Mouse (Mus musculus): ENCODE results near the gene Exoc4.

The Exoc4 gene

DNA sequence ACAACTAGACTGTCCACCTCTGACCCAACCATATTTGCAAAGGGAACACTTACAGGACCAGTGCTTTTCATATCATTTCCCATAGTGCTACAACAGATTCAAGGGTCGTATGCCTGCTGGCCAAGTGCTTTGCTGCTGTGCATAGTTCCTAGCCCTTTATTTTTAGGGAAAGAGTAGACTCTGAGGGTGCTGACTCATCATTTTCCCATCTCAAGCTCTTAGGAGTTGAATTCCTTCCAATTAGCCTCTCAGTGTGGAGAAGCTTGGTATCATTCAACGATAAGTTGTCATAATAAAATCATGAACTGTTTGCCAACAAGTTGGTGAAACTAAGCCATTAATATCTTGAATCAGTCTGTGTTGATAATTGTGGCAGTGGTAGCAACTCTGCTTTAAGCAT is 388.3 kb downstream of the Exoc4 start:
- no peak for DNase-seq (ENCODE audit: low spot score)

DNA sequence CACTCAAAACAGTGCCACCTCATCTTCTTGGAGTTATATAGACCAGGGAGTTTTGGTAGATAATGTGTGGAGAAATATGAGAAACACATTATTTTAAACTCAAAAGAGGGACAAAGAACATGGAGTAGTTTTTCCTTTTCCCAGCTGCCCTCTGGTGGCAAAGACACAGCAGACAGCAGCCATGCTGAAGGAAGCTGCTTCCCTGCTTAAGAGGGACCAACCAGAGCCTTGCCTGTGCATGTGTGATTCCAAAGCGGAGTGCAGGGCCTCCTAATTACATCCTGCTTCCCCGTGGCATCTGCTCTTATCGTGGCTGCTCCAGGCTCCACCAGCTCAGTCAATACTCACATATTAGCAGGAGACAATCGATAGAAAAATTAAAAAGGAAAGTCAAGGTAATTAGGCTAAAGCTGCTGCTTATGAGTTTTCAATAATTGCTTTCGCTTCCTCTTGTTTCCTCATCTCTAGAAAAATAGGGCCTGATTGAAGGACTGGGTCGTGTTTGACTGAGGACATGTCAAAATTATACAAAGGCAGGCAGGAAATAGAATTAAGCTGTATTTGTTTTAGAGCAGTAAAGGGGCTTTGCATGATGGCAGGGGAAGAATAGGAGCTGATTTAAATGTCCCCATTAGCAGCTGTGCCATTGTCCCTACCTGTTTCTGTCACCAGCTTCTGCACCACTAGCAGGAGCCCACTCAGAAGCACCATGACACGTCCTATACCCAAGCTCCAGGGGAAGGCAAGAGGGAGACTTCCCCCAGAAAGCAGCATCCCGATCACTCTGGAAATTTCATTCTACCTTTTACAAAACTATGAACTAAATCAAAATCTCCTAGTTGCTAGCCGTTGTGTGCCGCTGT is 433.1 kb downstream of the Exoc4 start:
- no peak for DNase-seq (ENCODE audit: low spot score)

DNA sequence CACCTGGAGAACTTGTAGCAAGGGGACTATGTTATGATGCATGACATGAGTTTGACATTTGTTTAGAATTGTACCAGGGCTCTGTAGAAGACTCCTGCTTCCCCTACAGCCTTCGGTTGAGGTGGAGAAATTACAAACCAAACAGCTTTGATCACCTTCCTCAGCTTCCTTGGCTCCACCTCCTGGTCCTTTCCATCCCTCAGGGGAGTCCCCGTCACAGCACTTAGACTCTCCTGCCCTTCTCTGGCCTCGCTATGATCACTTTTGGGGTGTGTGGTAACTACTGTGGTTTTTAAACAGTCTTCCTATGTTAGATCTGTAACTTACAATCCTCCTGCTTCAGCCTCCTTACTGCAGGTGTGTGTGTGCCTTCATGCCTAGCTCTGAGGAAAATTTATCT is 434.6 kb downstream of the Exoc4 start:
- DNase-seq (ENCODE audit: low spot score): no peak

DNA sequence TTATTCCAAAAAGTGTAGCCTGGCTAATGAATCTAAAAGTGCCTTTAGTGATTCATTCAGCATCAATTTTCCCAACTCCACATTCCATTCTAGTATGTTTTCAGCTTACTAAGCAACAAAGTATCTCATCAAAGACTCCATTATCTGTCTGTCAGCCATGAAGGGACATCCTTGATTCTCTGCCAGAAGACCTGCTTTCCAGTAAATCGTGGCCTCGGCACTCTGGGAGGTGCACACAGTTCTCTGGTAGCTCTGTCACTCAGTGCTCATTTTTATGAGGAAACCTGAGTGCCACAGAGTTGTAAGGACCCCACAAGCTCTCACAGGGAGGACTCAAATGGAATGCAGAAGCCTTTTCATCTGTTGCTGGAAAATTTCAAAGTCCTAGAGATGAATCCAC is 436.4 kb downstream of the Exoc4 start:
- DNase-seq (ENCODE audit: low spot score): no peak

DNA sequence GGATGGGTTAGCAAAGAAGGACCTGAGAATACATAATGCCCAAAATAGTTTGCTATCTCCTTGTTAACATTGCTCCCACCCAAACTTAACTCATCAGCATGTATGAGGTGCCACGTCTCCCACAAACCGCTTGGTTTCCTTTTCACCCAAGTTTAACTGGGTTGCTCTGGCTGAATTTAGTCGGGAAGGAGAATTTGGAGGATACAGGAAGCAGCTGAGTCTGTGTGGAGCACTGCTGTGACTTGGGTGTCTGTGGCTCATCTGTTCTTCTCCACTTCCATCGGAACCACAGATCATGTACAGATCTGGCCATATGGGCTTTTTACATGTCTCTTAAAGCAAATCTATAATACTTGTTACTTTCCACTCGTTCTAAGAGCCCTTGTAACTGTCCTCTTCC is 441.7 kb downstream of the Exoc4 start:
- no peak for DNase-seq (ENCODE audit: low spot score)

DNA sequence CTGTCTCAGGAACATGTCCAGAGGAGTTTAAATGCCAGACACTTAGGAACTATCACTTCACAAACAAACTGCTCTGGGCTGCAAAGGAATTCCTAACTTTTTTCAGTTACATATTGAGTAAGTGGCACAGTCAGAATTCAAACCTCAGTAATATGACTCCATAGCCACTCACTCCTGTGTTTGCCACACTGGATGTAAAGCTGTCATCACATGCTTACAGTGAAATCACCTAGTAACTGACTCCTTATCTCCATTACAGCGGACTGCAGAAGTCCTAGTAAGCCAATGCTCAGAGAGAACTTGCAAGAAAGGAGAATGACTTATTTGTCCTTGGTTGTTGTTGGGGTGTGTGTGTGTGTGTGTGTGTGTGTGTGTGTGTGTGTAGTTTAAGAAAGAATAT is 448.1 kb downstream of the Exoc4 start:
- DNase-seq (ENCODE audit: low spot score): no peak

DNA sequence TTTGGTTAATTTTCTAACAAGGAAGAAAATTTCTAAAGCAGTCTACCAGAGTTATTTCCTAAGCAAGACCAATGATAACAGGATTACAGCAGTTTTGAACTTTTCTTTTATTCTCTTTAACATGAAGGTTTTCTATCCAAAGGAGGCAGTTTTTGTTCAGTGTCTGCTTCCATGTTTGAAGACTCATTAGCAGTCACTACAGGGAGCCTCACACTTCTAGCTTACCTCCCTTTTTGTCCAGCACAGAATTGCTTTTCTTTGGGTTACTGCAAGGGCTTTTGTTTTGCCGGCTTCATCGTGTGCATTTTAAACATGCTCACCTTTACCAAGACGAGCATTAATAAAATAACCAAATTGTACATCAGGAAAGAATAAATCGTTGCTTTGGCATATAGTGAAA is 460.0 kb downstream of the Exoc4 start:
- no peak for DNase-seq (ENCODE audit: low spot score)

DNA sequence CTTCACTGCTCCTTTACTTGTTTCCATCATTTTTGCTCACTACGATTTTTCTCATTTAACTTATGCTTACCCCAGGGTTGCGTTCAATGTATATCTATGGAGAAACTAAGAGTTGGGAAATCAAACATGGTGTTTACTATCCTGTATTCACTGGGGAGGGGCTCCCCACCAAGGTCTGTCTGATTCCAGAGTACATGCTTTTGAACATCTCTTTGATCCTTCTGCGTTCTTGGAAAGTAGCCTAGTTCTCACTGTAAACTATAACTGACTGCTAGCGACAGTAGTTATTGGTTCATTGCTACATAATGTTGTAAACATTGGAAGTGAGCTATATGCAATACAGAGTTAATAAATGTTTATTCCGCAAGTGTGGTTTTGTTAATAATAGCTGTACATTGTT is 460.5 kb downstream of the Exoc4 start:
- no peak for DNase-seq (ENCODE audit: low spot score)

DNA sequence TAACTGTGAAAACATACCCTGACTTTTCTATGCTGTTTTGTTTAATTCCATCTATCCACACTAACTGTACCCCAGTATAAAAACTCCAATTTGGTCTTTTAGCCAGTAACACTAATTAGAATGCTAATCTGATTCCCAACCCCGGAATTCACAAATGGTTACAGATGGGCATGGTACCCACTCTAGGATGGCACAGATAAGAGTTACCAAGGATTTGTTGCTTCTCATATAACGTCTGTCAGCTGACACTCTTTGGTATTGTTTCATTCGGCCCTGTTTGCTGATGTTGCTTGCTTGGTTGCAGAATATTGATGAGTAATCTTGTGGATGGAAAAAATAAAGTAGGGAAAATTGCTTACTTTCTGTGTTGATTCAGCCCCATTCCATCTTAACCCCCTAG is 462.9 kb downstream of the Exoc4 start:
- DNase-seq (ENCODE audit: low spot score): no peak

DNA sequence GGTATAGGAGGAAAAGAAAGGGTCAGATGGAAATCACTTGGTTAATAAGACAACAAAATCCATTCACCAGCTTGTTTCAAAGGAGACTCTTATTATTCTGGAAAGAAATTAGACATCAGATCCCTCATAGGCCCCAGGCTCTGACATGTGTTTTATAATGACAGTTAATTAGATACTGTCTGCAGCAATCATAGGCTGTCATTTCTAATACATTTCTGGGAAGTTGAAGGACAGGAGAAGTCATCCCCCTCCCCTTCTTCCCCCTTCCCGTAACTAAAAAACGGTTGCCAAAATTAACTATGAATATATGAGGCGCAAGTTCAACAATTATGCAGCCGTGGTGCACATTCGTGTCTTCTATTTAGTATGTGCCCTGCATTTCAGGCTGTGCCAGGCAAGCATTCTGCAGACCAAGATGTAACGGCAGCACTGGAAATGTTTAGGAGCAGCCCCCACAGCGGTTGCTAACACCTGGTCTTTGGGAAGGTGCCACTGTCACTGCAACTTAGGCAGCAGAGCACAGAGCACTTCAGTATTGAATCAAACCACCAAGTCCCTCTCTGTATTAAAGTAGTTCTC is 463.7 kb downstream of the Exoc4 start:
- no peak for DNase-seq (ENCODE audit: low spot score)

DNA sequence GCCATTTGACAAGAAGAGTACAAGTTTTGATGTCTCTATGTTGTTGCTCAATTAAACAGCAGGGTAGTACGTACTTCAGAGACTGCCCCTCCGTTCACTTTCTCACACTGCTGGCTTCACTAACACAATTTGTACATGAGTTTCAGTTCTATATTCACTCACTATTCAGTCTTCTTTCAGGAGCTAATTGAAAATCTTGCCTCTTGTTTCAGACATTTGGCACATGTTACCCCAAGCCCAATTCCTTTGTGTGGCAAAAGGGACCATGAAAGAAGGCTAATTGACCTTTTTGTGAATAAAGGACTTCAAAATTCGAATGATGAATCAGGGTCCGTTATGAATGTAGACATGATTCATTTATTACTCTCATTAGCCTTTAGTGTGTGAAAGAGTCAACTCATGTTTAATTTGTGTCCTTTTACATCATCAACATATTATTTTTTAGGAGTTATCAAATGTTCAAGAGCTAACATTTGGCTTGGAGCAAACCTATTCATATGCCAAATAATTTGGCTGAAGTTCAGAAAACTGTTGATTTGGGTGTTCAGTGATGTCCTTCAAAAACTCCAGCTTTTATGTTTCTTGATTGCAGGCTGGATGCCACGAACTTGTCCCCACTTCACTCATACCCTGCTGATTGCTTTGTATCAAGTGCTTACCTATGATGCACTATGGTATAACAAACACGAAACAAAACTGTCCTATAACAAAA is 467.5 kb downstream of the Exoc4 start:
- DNase-seq (ENCODE audit: low spot score): no peak

DNA sequence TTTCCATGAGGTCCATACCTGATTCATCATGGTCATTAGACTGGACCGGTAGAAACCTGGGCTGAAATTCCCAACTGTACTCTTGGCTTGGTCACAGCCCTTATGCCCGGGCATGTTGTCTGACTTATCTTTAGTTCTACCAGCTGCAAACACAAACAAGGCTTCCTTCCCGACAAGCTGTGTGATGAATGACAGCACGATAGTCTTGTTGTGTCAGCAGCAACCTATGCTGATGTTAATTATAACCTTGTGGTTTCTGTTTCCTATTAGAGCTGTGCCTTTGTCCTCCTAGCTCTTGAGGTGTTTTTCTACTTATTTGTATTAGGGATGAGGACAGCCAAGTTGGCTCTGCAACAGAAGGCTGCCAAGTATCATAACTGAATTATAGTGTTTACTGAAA is 472.3 kb downstream of the Exoc4 start:
- DNase-seq (ENCODE audit: low spot score): no peak

DNA sequence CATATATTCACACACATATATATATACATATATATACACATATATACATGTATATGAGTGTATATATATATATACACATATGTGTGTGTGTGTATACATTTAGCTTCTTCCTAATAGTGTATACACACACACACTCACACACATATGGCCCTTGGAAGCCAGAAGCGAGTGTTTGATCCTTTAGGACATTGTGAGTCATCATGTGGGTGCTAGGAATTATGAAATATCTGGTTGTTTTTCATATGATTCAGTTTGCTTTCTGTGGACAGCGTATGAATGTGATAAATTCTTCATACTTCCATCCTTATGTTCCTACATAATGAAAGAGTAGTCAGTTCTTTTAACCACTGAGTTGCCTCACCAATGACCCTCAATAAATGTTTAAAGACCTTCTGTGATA is 473.9 kb downstream of the Exoc4 start:
- no peak for DNase-seq (ENCODE audit: low spot score)

DNA sequence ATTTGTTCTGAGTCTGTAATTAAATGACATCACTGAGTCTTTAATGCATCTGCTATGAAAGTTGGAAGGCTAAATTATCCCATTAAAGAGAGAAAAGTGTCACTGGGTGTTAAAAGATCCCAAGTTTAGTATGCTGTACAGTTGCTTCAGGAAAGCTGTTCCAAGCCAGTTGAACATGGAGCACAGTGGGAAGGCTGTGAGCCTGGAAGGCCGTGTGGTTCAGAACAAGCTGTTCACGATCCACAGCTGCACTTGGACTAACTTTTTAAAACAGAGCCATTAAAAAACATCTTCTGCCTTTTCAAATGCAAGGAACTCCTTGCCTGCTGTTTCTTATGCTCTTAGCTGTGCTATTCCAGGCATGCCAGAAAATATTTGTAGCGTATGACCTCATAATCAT is 475.7 kb downstream of the Exoc4 start:
- no peak for DNase-seq (ENCODE audit: low spot score)

DNA sequence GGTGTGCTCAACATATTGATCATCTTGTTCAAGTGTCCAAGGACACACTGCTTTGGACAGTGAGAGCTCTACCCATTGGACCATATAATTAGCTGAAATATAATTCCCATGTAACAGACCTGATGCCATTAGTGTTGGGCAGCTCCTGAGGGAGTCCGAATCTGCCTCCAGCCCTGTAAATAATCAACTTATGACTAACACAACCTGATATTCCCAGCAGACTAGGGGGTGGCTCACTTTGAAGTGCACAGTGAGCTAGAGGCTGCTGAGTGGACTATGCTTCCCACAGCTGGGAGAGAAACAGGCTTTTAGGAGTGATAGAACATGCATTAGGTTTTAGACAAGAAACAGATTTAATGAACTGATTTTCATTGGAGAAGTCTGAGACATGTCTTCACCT is 478.4 kb downstream of the Exoc4 start:
- DNase-seq (ENCODE audit: low spot score): no peak

DNA sequence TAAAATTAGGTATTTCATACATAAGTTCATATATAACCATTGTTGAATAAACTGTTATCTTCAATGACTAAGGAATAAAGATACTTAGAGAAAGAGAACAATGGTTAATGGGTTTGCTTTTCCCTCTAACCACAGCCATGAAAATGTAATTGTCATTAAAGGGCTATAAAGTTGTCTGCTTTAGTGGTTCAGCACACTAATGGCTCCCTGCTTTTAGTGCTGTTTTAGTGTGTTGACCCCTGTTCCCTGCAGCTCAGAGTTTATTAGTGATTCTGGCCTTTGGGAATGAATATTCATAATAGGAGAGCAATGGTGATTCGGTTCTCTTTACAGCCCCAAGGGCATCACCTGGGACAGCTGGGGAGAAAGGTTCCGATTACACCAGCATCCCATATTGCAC is 483.3 kb downstream of the Exoc4 start:
- DNase-seq (ENCODE audit: low spot score): no peak

DNA sequence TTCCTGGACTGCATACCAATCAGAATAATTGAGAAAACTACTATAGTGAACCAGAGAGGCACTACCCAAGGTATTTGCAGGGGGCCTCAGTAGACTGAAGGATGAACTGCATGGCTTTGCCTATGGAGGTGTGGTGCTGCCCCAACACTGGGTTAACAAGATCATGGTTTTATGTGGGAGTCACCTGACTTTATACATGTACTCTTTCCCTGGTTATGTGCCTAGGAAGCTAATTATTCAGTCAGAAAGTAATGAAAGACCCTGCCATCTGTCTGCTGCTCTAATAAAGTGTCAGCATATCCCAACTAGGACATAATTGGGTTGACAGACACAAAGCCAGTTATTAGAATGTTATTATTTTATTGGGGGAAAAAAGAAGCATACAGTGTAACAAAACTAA is 484.7 kb downstream of the Exoc4 start:
- DNase-seq (ENCODE audit: low spot score): no peak

DNA sequence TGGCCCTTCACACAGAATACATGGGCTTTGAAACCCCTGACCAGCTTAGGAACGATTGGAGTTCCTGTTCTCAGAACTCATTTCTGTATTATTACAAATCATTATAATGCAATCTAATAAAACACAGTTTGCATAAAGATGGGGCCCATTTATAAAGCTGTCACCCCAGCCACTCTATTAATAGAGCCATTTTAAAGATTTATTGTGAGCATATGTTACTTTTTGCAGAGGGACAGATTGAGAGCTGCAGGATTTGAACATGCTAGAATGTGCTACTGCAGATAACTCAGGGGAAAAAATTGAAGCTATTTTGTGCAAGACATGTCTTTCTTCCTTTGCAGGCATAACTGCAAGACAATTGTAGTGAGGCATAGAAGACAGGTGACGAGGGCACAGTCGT is 485.1 kb downstream of the Exoc4 start:
- DNase-seq (ENCODE audit: low spot score): no peak

DNA sequence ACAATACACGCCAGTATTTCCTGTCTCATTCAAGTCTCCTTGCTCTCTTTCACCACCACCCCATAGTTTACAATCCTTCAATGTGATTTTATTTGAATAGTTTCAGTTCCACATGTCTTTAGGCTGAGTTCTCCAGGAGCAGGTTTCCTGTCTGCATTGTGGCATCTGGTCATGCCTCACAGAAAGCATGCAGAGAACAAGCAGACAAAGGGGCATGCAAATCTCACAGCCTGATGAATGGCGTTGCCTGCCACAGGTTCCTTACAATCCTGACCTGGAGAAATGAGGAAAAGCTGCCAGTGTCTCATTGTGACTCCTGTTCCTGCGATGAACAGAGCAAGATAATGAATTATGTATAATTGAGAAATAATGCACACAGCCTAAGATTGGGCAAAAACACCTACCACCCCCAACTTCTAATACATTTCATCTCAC is 490.0 kb downstream of the Exoc4 start:
- DNase-seq (ENCODE audit: low spot score): no peak

DNA sequence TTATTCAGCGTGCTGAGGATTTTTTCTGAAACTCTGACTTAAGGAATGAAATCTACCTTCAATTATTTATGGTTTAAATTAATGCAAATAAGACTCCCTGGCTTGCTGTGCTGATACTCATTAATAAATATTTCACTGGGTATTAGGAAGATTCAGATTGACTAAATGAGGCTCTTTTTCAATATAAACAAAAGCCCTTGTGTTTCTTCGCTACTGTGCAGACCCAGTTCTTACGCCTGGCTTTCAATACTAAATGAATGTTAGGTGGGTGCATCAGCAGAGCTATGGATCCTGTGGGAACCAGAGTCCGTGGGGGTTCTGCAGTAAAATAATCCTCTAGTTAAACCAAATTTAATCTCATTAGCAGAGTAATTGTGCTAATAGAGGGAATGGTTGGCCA is 490.4 kb downstream of the Exoc4 start:
- no peak for DNase-seq (ENCODE audit: low spot score)

DNA sequence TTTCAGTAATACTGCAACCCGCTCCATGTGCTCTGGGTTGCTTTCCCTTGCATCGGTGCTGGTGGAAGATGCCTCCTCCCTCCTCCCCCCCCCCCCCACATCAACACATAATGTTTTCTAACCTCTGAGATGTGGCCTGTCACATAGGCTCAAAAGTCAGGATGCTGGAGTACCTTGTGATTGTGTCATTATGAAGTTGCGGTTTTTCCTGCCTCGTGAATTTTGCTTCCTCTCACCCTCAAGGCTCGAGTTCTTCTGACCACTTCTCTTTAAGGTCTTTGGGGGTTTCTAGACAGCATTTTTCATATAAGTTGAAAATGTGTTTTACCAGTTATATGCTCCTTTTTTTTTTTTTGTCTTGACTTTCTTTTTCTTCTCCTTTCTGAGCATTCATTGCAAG is 507.1 kb downstream of the Exoc4 start:
- DNase-seq (ENCODE audit: low spot score): no peak

DNA sequence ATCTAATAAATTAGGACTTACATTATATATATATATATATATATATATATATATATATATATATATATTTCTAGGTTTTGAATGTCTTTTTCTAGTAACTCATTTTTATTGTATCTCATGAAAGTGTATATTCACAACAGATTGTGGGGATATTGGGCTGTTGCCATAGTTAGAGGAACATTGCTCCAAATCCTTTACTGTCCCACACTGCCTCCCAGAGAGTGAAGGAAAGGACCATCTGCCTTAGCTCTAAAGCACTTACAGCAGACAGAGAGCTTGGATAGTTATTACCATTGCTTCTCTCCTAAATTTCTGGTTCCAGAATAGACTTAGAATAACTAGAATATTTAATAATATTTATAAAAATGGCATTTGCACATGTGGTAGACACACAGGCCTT is 512.7 kb downstream of the Exoc4 start:
- DNase-seq (ENCODE audit: low spot score): no peak

DNA sequence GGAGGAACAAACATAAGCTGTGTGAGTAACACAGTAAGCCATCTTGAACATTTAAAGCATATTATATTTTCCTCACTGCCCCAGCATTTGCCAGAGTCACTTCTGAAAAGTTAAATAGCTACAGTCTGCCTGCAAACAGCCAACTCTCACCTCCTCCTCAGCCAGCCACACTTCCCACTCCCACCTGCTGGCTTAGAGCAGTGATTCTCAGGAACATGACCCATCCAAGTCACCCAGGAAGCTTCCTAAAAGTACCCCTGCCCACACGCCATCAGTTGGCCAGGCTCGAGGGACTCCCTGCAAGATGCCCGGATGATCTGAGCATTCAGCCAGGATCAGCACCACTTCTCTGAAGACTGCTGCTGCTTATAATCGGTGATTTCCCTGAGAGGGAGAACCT is 514.4 kb downstream of the Exoc4 start:
- no peak for DNase-seq (ENCODE audit: low spot score)

All from ovary, adult 18-20 months (tissue).